Mouse (Mus musculus) limb, embryonic 11.5 days (tissue): ENCODE data around the gene C2cd5. TPM values are rescaled to one million over a fixed set of nuclear protein-coding genes. Genes with fewer than 3 reads are reported as not detected.

Experiments used
- ATAC-seq: fragments of 200-750 bp; cut with Nextera tagmentation; 2 replicates; pipeline ENCODE4 v1.8.0; 2017; ENCODE audit warnings: low read depth; ENCODE audit not compliant: insufficient number of reproducible peaks, low FRiP score, low TSS enrichment
- DNase-seq: peaks from one replicate; pipeline ENCODE4 v3.0.0-alpha.2; 2015; ENCODE audit warnings: low spot score
- H3K27ac ChIP-seq: fragments of 300-500 bp; sonication (generic); replicated peaks from 2 replicates; pipeline ENCODE4 v1.5.1; 2014; ENCODE audit warnings: low read depth, mild to moderate bottlenecking, low read length
- H3K27me3 ChIP-seq: fragments of 300-500 bp; sonication (generic); 2 replicates; pipeline ENCODE4 v1.6.1; 2014; ENCODE audit warnings: mild to moderate bottlenecking, low read length, mixed read lengths; ENCODE audit not compliant: control insufficient read depth, insufficient read depth
- H3K36me3 ChIP-seq: fragments of 300-500 bp; sonication (generic); 2 replicates; pipeline ENCODE4 v1.6.1; 2014; ENCODE audit warnings: mild to moderate bottlenecking, low read length, moderate library complexity, mixed read lengths; ENCODE audit not compliant: control insufficient read depth, insufficient read depth
- H3K4me1 ChIP-seq: fragments of 300-500 bp; sonication (generic); 2 replicates; pipeline ENCODE4 v1.6.1; 2014; ENCODE audit warnings: low read length, mixed read lengths; ENCODE audit not compliant: control insufficient read depth, insufficient read depth
- H3K4me2 ChIP-seq: fragments of 300-500 bp; sonication (generic); 2 replicates; pipeline ENCODE4 v1.6.1; 2014; ENCODE audit warnings: low read depth, mild to moderate bottlenecking, moderate library complexity; ENCODE audit not compliant: severe bottlenecking
- H3K4me3 ChIP-seq: fragments of 300-500 bp; sonication (generic); 2 replicates; pipeline ENCODE4 v1.5.1; 2014; ENCODE audit warnings: low read depth, low read length
- H3K9ac ChIP-seq: fragments of 300-500 bp; sonication (generic); 2 replicates; pipeline ENCODE4 v1.6.1; 2014; ENCODE audit warnings: mild to moderate bottlenecking, low read length
- H3K9me3 ChIP-seq: fragments of 300-500 bp; sonication (generic); 2 replicates; pipeline ENCODE4 v1.6.1; 2016; ENCODE audit warnings: low read length; ENCODE audit not compliant: control insufficient read depth
- WGBS: fragments of 180-500 bp; shearing (Covaris S2); extraction: QIAGEN DNeasy Blood & Tissue Kit; methylation state at CpG from one replicate; pipeline ENCODE4 v1.1.7; 2014; 5-methylcytosine and 5-hydroxymethylcytosine counted together
- polyA plus RNA-seq: library from polyadenylated mRNA; unstranded; fragments of >200 nt; fragmentation: Nextera tagmentation; extraction: Ambion mirVana; gene quantifications from 2 replicates; pipeline ENCODE4 v1.2.1, GENCODE M21; 2014

The C2cd5 gene
- polyA plus RNA-seq, 1 experiment from 2014 or later = 29.2 TPM

GRCm38 (mm10) chr6:143110371-143110770 is 10.4 kb upstream of the C2cd5 start:
- 84% methylated on average over 7 of the region's 7 CpGs for WGBS
- Histone ChIP-seq H3K27me3 (no peaks in the 10 kb centered on the region), H3K36me3 (no peaks in the 10 kb centered on the region), H3K4me2 (no peak overlapping the region), H3K4me1 (no peaks in the 10 kb centered on the region), H3K9ac (no peak overlapping the region), H3K4me3 (no peak overlapping the region), H3K9me3 (no peaks in the 10 kb centered on the region), H3K27ac (no peak overlapping the region)
- DNase-seq (no peak), ATAC-seq (no peak)

GRCm38 (mm10) chr6:143109622-143110218 is 9.8 kb upstream of the C2cd5 start:
- Histone ChIP-seq H3K9me3 (no peaks in the 10 kb centered on the region), H3K27ac (no peak overlapping the region), H3K4me1 (no peaks in the 10 kb centered on the region), H3K27me3 (no peaks in the 10 kb centered on the region), H3K9ac (no peak overlapping the region), H3K4me2 (no peak overlapping the region), H3K4me3 (no peak overlapping the region), H3K36me3 (no peaks in the 10 kb centered on the region)
- WGBS = 75% methylated on average over 16 of the region's 16 CpGs
- DNase-seq (no peak), ATAC-seq (no peak)

- no peak overlapping the region for H3K4me3 ChIP-seq
- ATAC-seq (no peak), DNase-seq (no peak)
- H3K4me1 ChIP-seq = no peaks in the 10 kb centered on the region
- H3K9ac ChIP-seq = no peak overlapping the region
- H3K9me3 ChIP-seq = no peaks in the 10 kb centered on the region
- no peak overlapping the region for H3K4me2 ChIP-seq
- H3K36me3 ChIP-seq = no peaks in the 10 kb centered on the region
- WGBS = 60% methylated on average over 13 of the region's 13 CpGs
- no peaks in the 10 kb centered on the region for H3K27me3 ChIP-seq
- no peak overlapping the region for H3K27ac ChIP-seq
Observed at GRCm38 (mm10) chr6:143108031-143108430, 8.1 kb upstream of the C2cd5 start.

GRCm38 (mm10) chr6:143107611-143108010 is 7.7 kb upstream of the C2cd5 start:
- no peaks in the 10 kb centered on the region for H3K27me3 ChIP-seq
- no peaks in the 10 kb centered on the region for H3K36me3 ChIP-seq
- DNase-seq (no peak), ATAC-seq (no peak)
- H3K4me1 ChIP-seq = no peaks in the 10 kb centered on the region
- no peak overlapping the region for H3K27ac ChIP-seq
- H3K9ac ChIP-seq = no peak overlapping the region
- WGBS = 92% methylated on average over 4 of the region's 4 CpGs
- no peak overlapping the region for H3K4me2 ChIP-seq
- no peaks in the 10 kb centered on the region for H3K9me3 ChIP-seq
- no peak overlapping the region for H3K4me3 ChIP-seq

GRCm38 (mm10) chr6:143105766-143106165 is 5.8 kb upstream of the C2cd5 start:
- Histone ChIP-seq H3K4me2 (no peak overlapping the region), H3K27ac (no peak overlapping the region), H3K9me3 (no peaks in the 10 kb centered on the region), H3K36me3 (no peaks in the 10 kb centered on the region), H3K9ac (no peak overlapping the region), H3K4me3 (no peak overlapping the region), H3K4me1 (no peaks in the 10 kb centered on the region), H3K27me3 (no peaks in the 10 kb centered on the region)
- 89% methylated on average over 3 of the region's 3 CpGs for whole genome bisulfite sequencing
- DNase-seq = no peak
- ATAC-seq = no peak

GRCm38 (mm10) chr6:143103981-143104680 is 4.2 kb upstream of the C2cd5 start:
- Histone ChIP-seq H3K36me3 (no peaks in the 10 kb centered on the region), H3K4me2 (no peak overlapping the region), H3K4me3 (no peak overlapping the region), H3K4me1 (no peaks in the 10 kb centered on the region), H3K9ac (no peak overlapping the region), H3K27me3 (no peaks in the 10 kb centered on the region), H3K9me3 (no peaks in the 10 kb centered on the region), H3K27ac (no peak overlapping the region)
- DNase-seq = no peak
- WGBS = 74% methylated on average over 7 of the region's 7 CpGs
- ATAC-seq = no peak

GRCm38 (mm10) chr6:143100478-143101115 is 656 bp upstream of the C2cd5 start:
- Histone ChIP-seq H3K4me1 (0 out of 2 replicates have a peak, but pooled peaks cover 2% of the 10 kb centered on the region), H3K9me3 (no peaks in the 10 kb centered on the region), H3K4me3 (peak overlapping the region; percentile 88), H3K36me3 (no peaks in the 10 kb centered on the region), H3K27ac (no peak overlapping the region), H3K27me3 (no peaks in the 10 kb centered on the region), H3K4me2 (peak overlapping the region; percentile 76), H3K9ac (no peak overlapping the region)
- DNase-seq (no peak), ATAC-seq (no peak)
- WGBS = 50% methylated on average over 8 of the region's 8 CpGs

- peak; percentile 69 for DNase-seq
- Histone ChIP-seq H3K4me2 (peak overlapping the region; percentile 76), H3K4me3 (peak overlapping the region; percentile 88), H3K9me3 (no peaks in the 10 kb centered on the region), H3K4me1 (0 out of 2 replicates have a peak, but pooled peaks cover 2% of the 10 kb centered on the region), H3K9ac (peak overlapping the region; percentile 81), H3K27ac (peak overlapping the region; percentile 84), H3K27me3 (no peaks in the 10 kb centered on the region), H3K36me3 (no peaks in the 10 kb centered on the region)
- ATAC-seq = peak; percentile 61
- WGBS = under 1% methylated on average over 32 of the region's 32 CpGs
Observed at GRCm38 (mm10) chr6:143099281-143099680, 660 bp downstream of the C2cd5 start.
